Mouse (Mus musculus): ENCODE measurements around the gene Smim4.

GRCm38 (mm10) chr14:31112187-31112586, 16.6 kb downstream of the Smim4 start:
- no peak for TF ChIP-seq CTCF (IDR thresholded peaks at IDR 0.05; ENCODE audit: low read depth, low read length)
- no peak for TF ChIP-seq POLR2A (IDR thresholded peaks at IDR 0.05; ENCODE audit: insufficient read depth, low read length)
- no peak for TF ChIP-seq EP300 (IDR thresholded peaks at IDR 0.05; ENCODE audit: insufficient read depth, low read depth, low read length)
